Mouse (Mus musculus): ENCODE results near the gene Hsph1. TPM values are rescaled to one million over a fixed set of nuclear protein-coding genes. Genes with fewer than 3 reads are reported as not detected.
A peak's percentile ranks its signal among the peaks of the same experiment; 100 is the strongest.

Gene Hsph1
- polyA plus RNA-seq, 1 experiment from 2014 or later = 131 TPM

GRCm38 (mm10) chr5:149648196-149648595 is 12.0 kb upstream of the Hsph1 start:
- Histone ChIP-seq H3K9ac (ENCODE audit: low read length) (no peak overlapping the region), H3K27ac (ENCODE audit: low read depth, low read length) (no peak overlapping the region), H3K4me2 (no peak overlapping the region), H3K4me3 (ENCODE audit: low read depth, low read length) (no peak overlapping the region), H3K4me1 (ENCODE audit: control insufficient read depth, insufficient read depth, low read length) (no peaks in the 10 kb centered on the region), H3K27me3 (ENCODE audit: control insufficient read depth, insufficient read depth, low read length) (no peaks in the 10 kb centered on the region), H3K9me3 (ENCODE audit: control insufficient read depth, low read length) (no peaks in the 10 kb centered on the region), H3K36me3 (ENCODE audit: control insufficient read depth, insufficient read depth, low read length) (no peaks in the 10 kb centered on the region)
- 82% methylated on average over 4 of the region's 4 CpGs for WGBS
- ATAC-seq (ENCODE audit: low FRiP score) (no peak), DNase-seq (ENCODE audit: low spot score, missing footprints) (no peak)

GRCm38 (mm10) chr5:149647367-149648115 is 11.4 kb upstream of the Hsph1 start:
- DNase-seq (ENCODE audit: low spot score, missing footprints) = no peak
- Histone ChIP-seq H3K4me1 (ENCODE audit: control insufficient read depth, insufficient read depth, low read length) (no peaks in the 10 kb centered on the region), H3K27ac (ENCODE audit: low read depth, low read length) (no peak overlapping the region), H3K36me3 (ENCODE audit: control insufficient read depth, insufficient read depth, low read length) (no peaks in the 10 kb centered on the region), H3K9ac (ENCODE audit: low read length) (no peak overlapping the region), H3K4me3 (ENCODE audit: low read depth, low read length) (no peak overlapping the region), H3K27me3 (ENCODE audit: control insufficient read depth, insufficient read depth, low read length) (no peaks in the 10 kb centered on the region), H3K9me3 (ENCODE audit: control insufficient read depth, low read length) (no peaks in the 10 kb centered on the region), H3K4me2 (no peak overlapping the region)
- WGBS = 68% methylated on average over 8 of the region's 8 CpGs
- ATAC-seq (ENCODE audit: low FRiP score) = no peak

- H3K9me3 ChIP-seq (ENCODE audit: control insufficient read depth, low read length) = no peaks in the 10 kb centered on the region
- H3K27me3 ChIP-seq (ENCODE audit: control insufficient read depth, insufficient read depth, low read length) = no peaks in the 10 kb centered on the region
- ATAC-seq (ENCODE audit: low FRiP score) (no peak), DNase-seq (ENCODE audit: low spot score, missing footprints) (peak; percentile 31)
- H3K4me3 ChIP-seq (ENCODE audit: low read depth, low read length) = no peak overlapping the region
- H3K4me2 ChIP-seq = no peak overlapping the region
- H3K36me3 ChIP-seq (ENCODE audit: control insufficient read depth, insufficient read depth, low read length) = no peaks in the 10 kb centered on the region
- no peaks in the 10 kb centered on the region for H3K4me1 ChIP-seq (ENCODE audit: control insufficient read depth, insufficient read depth, low read length)
- H3K27ac ChIP-seq (ENCODE audit: low read depth, low read length) = no peak overlapping the region
- no peak overlapping the region for H3K9ac ChIP-seq (ENCODE audit: low read length)
- 86% methylated on average over 11 of the region's 11 CpGs for WGBS
These were observed 6.8 kb upstream of the Hsph1 start for GRCm38 (mm10) chr5:149642783-149643509.

- no peaks in the 10 kb centered on the region for H3K36me3 ChIP-seq (ENCODE audit: control insufficient read depth, insufficient read depth, low read length)
These were observed 6.2 kb upstream of the Hsph1 start for GRCm38 (mm10) chr5:149642366-149642765.

GRCm38 (mm10) chr5:149641277-149641892 is 5.2 kb upstream of the Hsph1 start:
- Histone ChIP-seq H3K9ac (ENCODE audit: low read length) (no peak overlapping the region), H3K36me3 (ENCODE audit: control insufficient read depth, insufficient read depth, low read length) (no peaks in the 10 kb centered on the region), H3K27me3 (ENCODE audit: control insufficient read depth, insufficient read depth, low read length) (no peaks in the 10 kb centered on the region), H3K4me3 (ENCODE audit: low read depth, low read length) (no peak overlapping the region), H3K4me2 (no peak overlapping the region), H3K9me3 (ENCODE audit: control insufficient read depth, low read length) (no peaks in the 10 kb centered on the region), H3K27ac (ENCODE audit: low read depth, low read length) (no peak overlapping the region), H3K4me1 (ENCODE audit: control insufficient read depth, insufficient read depth, low read length) (0 out of 2 replicates have a peak, but pooled peaks cover 3% of the 10 kb centered on the region)
- DNase-seq (ENCODE audit: low spot score, missing footprints) = peak; percentile 76
- no peak for ATAC-seq (ENCODE audit: low FRiP score)
- WGBS = 88% methylated on average over 8 of the region's 8 CpGs

More at GRCm38 (mm10) chr5:149642366-149642765, 6.2 kb upstream of the Hsph1 start:
- Histone ChIP-seq H3K27ac (ENCODE audit: low read depth, low read length) (no peak overlapping the region), H3K9ac (ENCODE audit: low read length) (no peak overlapping the region), H3K9me3 (ENCODE audit: control insufficient read depth, low read length) (no peaks in the 10 kb centered on the region), H3K4me1 (ENCODE audit: control insufficient read depth, insufficient read depth, low read length) (0 out of 2 replicates have a peak, but pooled peaks cover 1% of the 10 kb centered on the region), H3K4me3 (ENCODE audit: low read depth, low read length) (no peak overlapping the region), H3K27me3 (ENCODE audit: control insufficient read depth, insufficient read depth, low read length) (no peaks in the 10 kb centered on the region), H3K4me2 (no peak overlapping the region)
- ATAC-seq (ENCODE audit: low FRiP score) = no peak; the same call in 1 of the 2 replicates
- peak; percentile 84 for DNase-seq (ENCODE audit: low spot score, missing footprints)
- 56% methylated on average over 6 of the region's 6 CpGs for WGBS

- Histone ChIP-seq H3K9ac (ENCODE audit: low read length) (peak overlapping the region; percentile 68), H3K4me3 (ENCODE audit: low read depth, low read length) (peak overlapping the region; percentile 14; the same call in 1 of the 2 replicates)
- WGBS = 73% methylated on average over 8 of the region's 8 CpGs
These were observed 1.1 kb upstream of the Hsph1 start for GRCm38 (mm10) chr5:149637306-149637705.

GRCm38 (mm10) chr5:149635556-149635955 is 620 bp downstream of the Hsph1 start:
- peak overlapping the region; percentile 72 for H3K27ac ChIP-seq (ENCODE audit: low read depth, low read length)
- WGBS = under 1% methylated on average over 24 of the region's 24 CpGs
- peak overlapping the region; percentile 83 for H3K9ac ChIP-seq (ENCODE audit: low read length)
- peak overlapping the region; percentile 91 for H3K4me2 ChIP-seq
- H3K27me3 ChIP-seq (ENCODE audit: control insufficient read depth, insufficient read depth, low read length) = no peaks in the 10 kb centered on the region
- no peaks in the 10 kb centered on the region for H3K9me3 ChIP-seq (ENCODE audit: control insufficient read depth, low read length)
- ATAC-seq (ENCODE audit: low FRiP score) (no peak), DNase-seq (ENCODE audit: low spot score, missing footprints) (no peak)
- H3K4me1 ChIP-seq (ENCODE audit: control insufficient read depth, insufficient read depth, low read length) = peaks cover 15% of the 10 kb centered on the region
- peaks cover 14% of the 10 kb centered on the region for H3K36me3 ChIP-seq (ENCODE audit: control insufficient read depth, insufficient read depth, low read length)
- peak overlapping the region; percentile 71 for H3K4me3 ChIP-seq (ENCODE audit: low read depth, low read length)

More at GRCm38 (mm10) chr5:149637306-149637705, 1.1 kb upstream of the Hsph1 start:
- DNase-seq (ENCODE audit: low spot score, missing footprints) (peak; percentile 92), ATAC-seq (ENCODE audit: low FRiP score) (no peak)
- Histone ChIP-seq H3K27me3 (ENCODE audit: control insufficient read depth, insufficient read depth, low read length) (no peaks in the 10 kb centered on the region), H3K27ac (ENCODE audit: low read depth, low read length) (no peak overlapping the region), H3K9me3 (ENCODE audit: control insufficient read depth, low read length) (no peaks in the 10 kb centered on the region), H3K4me2 (peak overlapping the region; percentile 91), H3K4me1 (ENCODE audit: control insufficient read depth, insufficient read depth, low read length) (peaks cover 15% of the 10 kb centered on the region), H3K36me3 (ENCODE audit: control insufficient read depth, insufficient read depth, low read length) (0 out of 2 replicates have a peak, but pooled peaks cover 4% of the 10 kb centered on the region)

GRCm38 (mm10) chr5:149634409-149635035 is 1.7 kb downstream of the Hsph1 start:
- WGBS = 79% methylated on average over 11 of the region's 11 CpGs
- H3K9me3 ChIP-seq (ENCODE audit: control insufficient read depth, low read length) = no peaks in the 10 kb centered on the region
- peak overlapping the region; percentile 83 for H3K9ac ChIP-seq (ENCODE audit: low read length)
- peak overlapping the region; percentile 91 for H3K4me2 ChIP-seq
- DNase-seq (ENCODE audit: low spot score, missing footprints) (no peak), ATAC-seq (ENCODE audit: low FRiP score) (no peak)
- no peak overlapping the region for H3K27ac ChIP-seq (ENCODE audit: low read depth, low read length)
- peak overlapping the region; percentile 71 for H3K4me3 ChIP-seq (ENCODE audit: low read depth, low read length)
- H3K36me3 ChIP-seq (ENCODE audit: control insufficient read depth, insufficient read depth, low read length) = peaks cover 21% of the 10 kb centered on the region
- H3K4me1 ChIP-seq (ENCODE audit: control insufficient read depth, insufficient read depth, low read length) = peaks cover 15% of the 10 kb centered on the region
- no peaks in the 10 kb centered on the region for H3K27me3 ChIP-seq (ENCODE audit: control insufficient read depth, insufficient read depth, low read length)

Data from midbrain, embryonic 11.5 days (tissue).